Mouse (Mus musculus): ENCODE measurements around the gene 1700018B08Rik. TPM values are rescaled to one million over a fixed set of nuclear protein-coding genes. Genes with fewer than 3 reads are reported as not detected.

The 1700018B08Rik gene
- total and polyA plus RNA-seq, 2 experiments from 2014 or later: 1.1 TPM; not detected in 1

GRCm38 (mm10) chr8:121542901-121543300 lies 1.2 kb downstream of the 1700018B08Rik start:
- Histone ChIP-seq H3K9me3 (ENCODE audit: low read length) (no peaks in the 10 kb centered on the region), H3K27ac (no peak overlapping the region), H3K4me3 (ENCODE audit: low read length) (no peak overlapping the region), H3K9ac (replicated peaks; ENCODE audit: low read length) (no peak overlapping the region), H3K4me2 (ENCODE audit: low read depth, low read length) (no peak overlapping the region), H3K27me3 (ENCODE audit: insufficient read depth, low read length) (no peaks in the 10 kb centered on the region), H3K36me3 (ENCODE audit: insufficient read depth, low read length) (no peaks in the 10 kb centered on the region), H3K4me1 (ENCODE audit: insufficient read depth, low read length) (0 out of 2 replicates have a peak, but pooled peaks cover 2% of the 10 kb centered on the region)
- 44% methylated on average over 13 of the region's 13 CpGs for WGBS
- no peak for ATAC-seq
- DNase-seq (ENCODE audit: low spot score): no peak
- no peak for TF ChIP-seq CTCF (IDR thresholded peaks at IDR 0.05; ENCODE audit: low read depth)

GRCm38 (mm10) chr8:121541862-121542261 lies 2.3 kb downstream of the 1700018B08Rik start:
- Histone ChIP-seq H3K9ac (replicated peaks; ENCODE audit: low read length) (no peak overlapping the region), H3K27ac (no peak overlapping the region), H3K36me3 (ENCODE audit: insufficient read depth, low read length) (no peaks in the 10 kb centered on the region), H3K9me3 (ENCODE audit: low read length) (no peaks in the 10 kb centered on the region), H3K27me3 (ENCODE audit: insufficient read depth, low read length) (no peaks in the 10 kb centered on the region), H3K4me1 (ENCODE audit: insufficient read depth, low read length) (no peaks in the 10 kb centered on the region), H3K4me3 (ENCODE audit: low read length) (no peak overlapping the region), H3K4me2 (ENCODE audit: low read depth, low read length) (no peak overlapping the region)
- 83% methylated on average over 19 of the region's 19 CpGs for WGBS
- DNase-seq (ENCODE audit: low spot score) (no peak), ATAC-seq (no peak)
- no peak for TF ChIP-seq CTCF (IDR thresholded peaks at IDR 0.05; ENCODE audit: low read depth)

- no peak overlapping the region for H3K4me2 ChIP-seq (ENCODE audit: low read depth, low read length)
- H3K4me3 ChIP-seq (ENCODE audit: low read length): no peak overlapping the region
- WGBS: 52% methylated on average over 5 of the region's 5 CpGs
- H3K4me1 ChIP-seq (ENCODE audit: insufficient read depth, low read length): no peaks in the 10 kb centered on the region
- no peak for ATAC-seq
- no peaks in the 10 kb centered on the region for H3K36me3 ChIP-seq (ENCODE audit: insufficient read depth, low read length)
- H3K27ac ChIP-seq: no peak overlapping the region
- TF ChIP-seq CTCF (IDR thresholded peaks at IDR 0.05; ENCODE audit: low read depth): peak; percentile 59
- DNase-seq (ENCODE audit: low spot score): peak; percentile 26
- 0 out of 2 replicates have a peak, but pooled peaks cover 3% of the 10 kb centered on the region for H3K27me3 ChIP-seq (ENCODE audit: insufficient read depth, low read length)
- no peaks in the 10 kb centered on the region for H3K9me3 ChIP-seq (ENCODE audit: low read length)
- H3K9ac ChIP-seq (replicated peaks; ENCODE audit: low read length): no peak overlapping the region
Observed at GRCm38 (mm10) chr8:121532381-121532780, 11.7 kb downstream of the 1700018B08Rik start.

- no peak overlapping the region for H3K4me2 ChIP-seq (ENCODE audit: low read depth, low read length)
- no peak overlapping the region for H3K27ac ChIP-seq
- DNase-seq (ENCODE audit: low spot score) (no peak), ATAC-seq (no peak)
- H3K9ac ChIP-seq (replicated peaks; ENCODE audit: low read length): no peak overlapping the region
- no peaks in the 10 kb centered on the region for H3K36me3 ChIP-seq (ENCODE audit: insufficient read depth, low read length)
- no peak overlapping the region for H3K4me3 ChIP-seq (ENCODE audit: low read length)
- TF ChIP-seq CTCF (IDR thresholded peaks at IDR 0.05; ENCODE audit: low read depth): no peak
- H3K9me3 ChIP-seq (ENCODE audit: low read length): no peaks in the 10 kb centered on the region
- 84% methylated on average over 10 of the region's 10 CpGs for WGBS
- H3K27me3 ChIP-seq (ENCODE audit: insufficient read depth, low read length): 0 out of 2 replicates have a peak, but pooled peaks cover 3% of the 10 kb centered on the region
- H3K4me1 ChIP-seq (ENCODE audit: insufficient read depth, low read length): no peaks in the 10 kb centered on the region
Observed at GRCm38 (mm10) chr8:121530639-121531038, 13.5 kb downstream of the 1700018B08Rik start.

GRCm38 (mm10) chr8:121528790-121529189 lies 15.3 kb downstream of the 1700018B08Rik start:
- ATAC-seq: no peak
- Histone ChIP-seq H3K4me3 (ENCODE audit: low read length) (no peak overlapping the region), H3K36me3 (ENCODE audit: insufficient read depth, low read length) (no peaks in the 10 kb centered on the region), H3K27ac (no peak overlapping the region), H3K4me2 (ENCODE audit: low read depth, low read length) (no peak overlapping the region), H3K4me1 (ENCODE audit: insufficient read depth, low read length) (no peaks in the 10 kb centered on the region), H3K9ac (replicated peaks; ENCODE audit: low read length) (no peak overlapping the region), H3K9me3 (ENCODE audit: low read length) (no peaks in the 10 kb centered on the region), H3K27me3 (ENCODE audit: insufficient read depth, low read length) (0 out of 2 replicates have a peak, but pooled peaks cover 3% of the 10 kb centered on the region)
- peak; percentile 9 for DNase-seq (ENCODE audit: low spot score)
- 74% methylated on average over 15 of the region's 15 CpGs for WGBS
- TF ChIP-seq CTCF (IDR thresholded peaks at IDR 0.05; ENCODE audit: low read depth): no peak

- WGBS: 81% methylated on average over 9 of the region's 9 CpGs
- H3K4me3 ChIP-seq (ENCODE audit: low read length): no peak overlapping the region
- H3K9me3 ChIP-seq (ENCODE audit: low read length): no peaks in the 10 kb centered on the region
- DNase-seq (ENCODE audit: low spot score): no peak
- no peaks in the 10 kb centered on the region for H3K4me1 ChIP-seq (ENCODE audit: insufficient read depth, low read length)
- no peaks in the 10 kb centered on the region for H3K36me3 ChIP-seq (ENCODE audit: insufficient read depth, low read length)
- H3K27me3 ChIP-seq (ENCODE audit: insufficient read depth, low read length): 0 out of 2 replicates have a peak, but pooled peaks cover 3% of the 10 kb centered on the region
- H3K27ac ChIP-seq: no peak overlapping the region
- no peak overlapping the region for H3K4me2 ChIP-seq (ENCODE audit: low read depth, low read length)
- no peak for ATAC-seq
- TF ChIP-seq CTCF (IDR thresholded peaks at IDR 0.05; ENCODE audit: low read depth): no peak
- H3K9ac ChIP-seq (replicated peaks; ENCODE audit: low read length): no peak overlapping the region
Observed at GRCm38 (mm10) chr8:121527751-121528150, 16.4 kb downstream of the 1700018B08Rik start.

GRCm38 (mm10) chr8:121526811-121527550 lies 17.1 kb downstream of the 1700018B08Rik start:
- Histone ChIP-seq H3K27ac (no peak overlapping the region), H3K4me3 (ENCODE audit: low read length) (no peak overlapping the region), H3K9ac (replicated peaks; ENCODE audit: low read length) (no peak overlapping the region), H3K9me3 (ENCODE audit: low read length) (no peaks in the 10 kb centered on the region), H3K4me1 (ENCODE audit: insufficient read depth, low read length) (no peaks in the 10 kb centered on the region), H3K27me3 (ENCODE audit: insufficient read depth, low read length) (0 out of 2 replicates have a peak, but pooled peaks cover 3% of the 10 kb centered on the region), H3K36me3 (ENCODE audit: insufficient read depth, low read length) (no peaks in the 10 kb centered on the region), H3K4me2 (ENCODE audit: low read depth, low read length) (no peak overlapping the region)
- WGBS: 63% methylated on average over 6 of the region's 6 CpGs
- ATAC-seq (no peak), DNase-seq (ENCODE audit: low spot score) (no peak)
- TF ChIP-seq CTCF (IDR thresholded peaks at IDR 0.05; ENCODE audit: low read depth): no peak
